Mouse (Mus musculus) MEL (cell line): ENCODE measurements around the gene Garnl3. TPM values are rescaled to one million over a fixed set of nuclear protein-coding genes. Genes with fewer than 3 reads are reported as not detected.

Source experiments
- DNase-seq: peaks from one replicate; pipeline ENCODE4 v3.0.0; 2011; ENCODE audit warnings: low read depth, low spot score
- H3K27ac ChIP-seq: 2 replicates; pipeline ENCODE4 v1.5.1; 2012; ENCODE audit warnings: low read depth, mild to moderate bottlenecking, control low read depth, low read length, moderate library complexity; ENCODE audit not compliant: control insufficient read depth
- H3K27me3 ChIP-seq, 2 experiments: fragments of 150-350 bp in 1 of 2; sonication (generic) in 1 of 2; 2 replicates each; pipeline ENCODE4 v1.6.1; 2012; ENCODE audit warnings: low read length in 2 of 2, mild to moderate bottlenecking in 2 of 2, improper control_type of control experiment in 1 of 2, moderate library complexity in 1 of 2; ENCODE audit not compliant: insufficient read depth in 2 of 2, control insufficient read depth in 1 of 2
- H3K36me3 ChIP-seq, 2 experiments: 2 replicates each; pipeline ENCODE4 v1.6.1; 2012 to 2014; ENCODE audit warnings: low read length in 2 of 2, improper control_type of control experiment in 1 of 2, inconsistent platforms in 1 of 2, mild to moderate bottlenecking in 1 of 2; ENCODE audit not compliant: insufficient read depth in 2 of 2, control insufficient read depth in 1 of 2
- H3K4me1 ChIP-seq, 2 experiments: fragments of 150-350 bp in 1 of 2; sonication (generic) in 1 of 2; 2 replicates each; pipeline ENCODE4 v1.6.1; 2012; ENCODE audit warnings: low read length in 2 of 2, improper control_type of control experiment in 1 of 2, mild to moderate bottlenecking in 1 of 2; ENCODE audit not compliant: insufficient read depth in 2 of 2, control insufficient read depth in 1 of 2
- H3K4me3 ChIP-seq, 2 experiments: fragments of 150-350 bp in 1 of 2; sonication (generic) in 1 of 2; 2 replicates each; pipeline ENCODE4 v1.5.1; 2012; ENCODE audit warnings: low read depth in 2 of 2, low read length in 2 of 2, mild to moderate bottlenecking in 2 of 2, moderate library complexity in 2 of 2, control low read depth in 1 of 2, improper control_type of control experiment in 1 of 2; ENCODE audit not compliant: control insufficient read depth in 1 of 2, insufficient read depth in 1 of 2
- H3K79me2 ChIP-seq: 2 replicates; pipeline ENCODE4 v1.6.1; 2012; ENCODE audit warnings: mild to moderate bottlenecking, low read length, moderate library complexity; ENCODE audit not compliant: control insufficient read depth, poor library complexity, insufficient read depth
- H3K9ac ChIP-seq: 2 replicates; pipeline ENCODE4 v1.6.1; 2012; ENCODE audit warnings: low read depth, mild to moderate bottlenecking, control low read depth, low read length, moderate library complexity; ENCODE audit not compliant: control insufficient read depth, poor library complexity, severe bottlenecking
- H3K9me3 ChIP-seq: fragments of 150-350 bp; sonication (generic); replicated peaks from 2 replicates; pipeline ENCODE4 v1.6.1; 2012; ENCODE audit warnings: mild to moderate bottlenecking, low read length, improper control_type of control experiment, moderate library complexity; ENCODE audit not compliant: insufficient read depth
- CHD2 ChIP-seq: IDR thresholded peaks from 2 replicates; pipeline ENCODE4 v1.6.1; 2011; ENCODE audit warnings: low read length, improper control_type of control experiment
- CTCF ChIP-seq, 3 experiments: IDR thresholded peaks in 2 of 3; conservative IDR thresholded peaks in 1 of 3; 2 replicates each; pipeline ENCODE4 v1.5.1; 2011 to 2012; ENCODE audit warnings: low read length in 3 of 3, low read depth in 2 of 3, mild to moderate bottlenecking in 2 of 3, improper control_type of control experiment in 1 of 3, inconsistent platforms in 1 of 3, mixed read lengths in 1 of 3, moderate library complexity in 1 of 3; ENCODE audit not compliant: control insufficient read depth in 1 of 3, insufficient read depth in 1 of 3, poor library complexity in 1 of 3, severe bottlenecking in 1 of 3
- GATA1 ChIP-seq: IDR thresholded peaks from 2 replicates; pipeline ENCODE4 v1.6.1; 2011; ENCODE audit warnings: low read depth, low read length, improper control_type of control experiment
- HCFC1 ChIP-seq: IDR thresholded peaks from 2 replicates; pipeline ENCODE4 v1.6.1; 2012; ENCODE audit warnings: low read depth, mild to moderate bottlenecking, inconsistent platforms, low read length, improper control_type of control experiment, moderate library complexity
- KAT2A ChIP-seq: conservative IDR thresholded peaks from 2 replicates; pipeline ENCODE4 v1.6.1; 2012; ENCODE audit warnings: low read depth, low read length, improper control_type of control experiment, inconsistent platforms
- MYB ChIP-seq: IDR thresholded peaks from 2 replicates; pipeline ENCODE4 v1.6.1; 2011; ENCODE audit warnings: mild to moderate bottlenecking, low read depth, low read length, improper control_type of control experiment
- MYC ChIP-seq: IDR thresholded peaks from 2 replicates; pipeline ENCODE4 v1.6.1; 2011; ENCODE audit warnings: low read depth, mild to moderate bottlenecking, low read length, improper control_type of control experiment, moderate library complexity
- NELFE ChIP-seq: IDR thresholded peaks from 2 replicates; pipeline ENCODE4 v1.6.1; 2011; ENCODE audit warnings: low read depth, low read length, improper control_type of control experiment
- NRF1 ChIP-seq: IDR thresholded peaks from 2 replicates; pipeline ENCODE4 v1.6.1; 2014; ENCODE audit warnings: low read depth, mild to moderate bottlenecking, inconsistent platforms, low read length, improper control_type of control experiment, moderate library complexity; ENCODE audit not compliant: poor library complexity, insufficient read depth, severe bottlenecking
- POLR2AphosphoS5 ChIP-seq: IDR thresholded peaks from 2 replicates; pipeline ENCODE4 v1.6.1; 2012; ENCODE audit warnings: low read depth, borderline replicate concordance, mild to moderate bottlenecking, inconsistent platforms, low read length, moderate library complexity, mixed read lengths
- RAD21 ChIP-seq: IDR thresholded peaks from 2 replicates; pipeline ENCODE4 v1.6.1; 2011; ENCODE audit warnings: mild to moderate bottlenecking, low read depth, low read length, improper control_type of control experiment
- TBP ChIP-seq: IDR thresholded peaks from 2 replicates; pipeline ENCODE4 v1.8.0; 2011; ENCODE audit warnings: low read depth, low read length, improper control_type of control experiment
- USF2 ChIP-seq, 2 experiments: IDR thresholded peaks; 2 replicates each; pipeline ENCODE4 v1.6.1; 2011 to 2012; ENCODE audit warnings: improper control_type of control experiment in 2 of 2, low read length in 2 of 2, borderline replicate concordance in 1 of 2, inconsistent platforms in 1 of 2, low read depth in 1 of 2, mild to moderate bottlenecking in 1 of 2; ENCODE audit not compliant: insufficient read depth in 1 of 2
- ZC3H11A ChIP-seq: IDR thresholded peaks from 2 replicates; pipeline ENCODE4 v1.6.1; 2012; ENCODE audit warnings: low read depth, mild to moderate bottlenecking, inconsistent platforms, low read length, improper control_type of control experiment
- ZNF384 ChIP-seq: IDR thresholded peaks from 2 replicates; pipeline ENCODE4 v1.6.1; 2012; ENCODE audit warnings: low read depth, mild to moderate bottlenecking, inconsistent platforms, low read length, improper control_type of control experiment
- polyA plus RNA-seq, 2 experiments: library from polyadenylated mRNA; stranded (reverse) in 1 of 2; unstranded in 1 of 2; fragments of >175 nt in 1 of 2; fragments of >200 nt in 1 of 2; gene quantifications; 2 replicates each; pipeline versions ENCODE4 v1.2.1 to v1.2.4; 2012; ENCODE audit warnings: low replicate concordance in 2 of 2, low read depth in 1 of 2; ENCODE audit not compliant: insufficient read length in 2 of 2, insufficient read depth in 1 of 2, missing spikeins in 1 of 2
- total RNA-seq: library from RNA; depleted of rRNA; stranded (reverse); fragments of 300-350 nt; gene quantifications from 2 replicates; pipeline ENCODE4 v1.2.3, GENCODE M21; 2012

The Garnl3 gene
- total and polyA plus RNA-seq, 3 experiments = 1.5 to 2.3 TPM; not detected in 1

DNA sequence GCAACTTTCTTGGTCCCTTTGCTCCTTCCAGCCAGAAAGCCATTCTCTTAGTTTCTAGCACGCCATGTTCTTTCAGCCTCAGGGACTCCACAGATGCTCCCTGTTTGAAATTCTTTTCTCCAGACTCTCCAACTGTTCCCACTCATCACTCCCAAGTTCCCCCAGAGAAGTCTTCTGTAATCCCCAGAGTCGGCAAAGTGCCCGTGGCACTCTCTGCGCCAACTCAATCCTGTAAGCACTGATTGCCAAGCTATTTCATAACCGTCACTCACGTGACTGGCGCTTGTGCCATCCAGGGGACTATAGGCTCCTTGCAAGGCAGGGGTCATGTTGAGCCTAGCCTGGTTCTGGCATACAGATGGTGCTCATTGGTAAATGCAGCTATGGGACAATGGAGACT lies 98.2 kb downstream of the Garnl3 start:
- Histone ChIP-seq H3K9ac (no peak overlapping the region), H3K27me3 (no peaks in the 10 kb centered on the region), H3K4me1 (no peaks in the 10 kb centered on the region), H3K9me3 (no peaks in the 10 kb centered on the region), H3K36me3 (peaks cover 0 to 2% of the 10 kb centered on the region in 2 experiments; a peak in 1 of 4 replicates), H3K79me2 (no peaks in the 10 kb centered on the region), H3K27ac (no peak overlapping the region), H3K4me3 (no peak overlapping the region)
- no peak for TF ChIP-seq NRF1
- TF ChIP-seq KAT2A = no peak
- no peak for TF ChIP-seq POLR2AphosphoS5
- TF ChIP-seq ZC3H11A = no peak
- no peak for TF ChIP-seq CTCF (IDR thresholded peaks at IDR 0.05 in 2 of 3, conservative IDR thresholded peaks at IDR 0.05 in 1 of 3; ENCODE audit: control insufficient read depth in 1 of 3, insufficient read depth in 1 of 3, low read depth in 2 of 3, low read length in 3 of 3, poor library complexity in 1 of 3, severe bottlenecking in 1 of 3)
- TF ChIP-seq RAD21 = no peak
- TF ChIP-seq GATA1 = no peak
- DNase-seq = no peak

DNA sequence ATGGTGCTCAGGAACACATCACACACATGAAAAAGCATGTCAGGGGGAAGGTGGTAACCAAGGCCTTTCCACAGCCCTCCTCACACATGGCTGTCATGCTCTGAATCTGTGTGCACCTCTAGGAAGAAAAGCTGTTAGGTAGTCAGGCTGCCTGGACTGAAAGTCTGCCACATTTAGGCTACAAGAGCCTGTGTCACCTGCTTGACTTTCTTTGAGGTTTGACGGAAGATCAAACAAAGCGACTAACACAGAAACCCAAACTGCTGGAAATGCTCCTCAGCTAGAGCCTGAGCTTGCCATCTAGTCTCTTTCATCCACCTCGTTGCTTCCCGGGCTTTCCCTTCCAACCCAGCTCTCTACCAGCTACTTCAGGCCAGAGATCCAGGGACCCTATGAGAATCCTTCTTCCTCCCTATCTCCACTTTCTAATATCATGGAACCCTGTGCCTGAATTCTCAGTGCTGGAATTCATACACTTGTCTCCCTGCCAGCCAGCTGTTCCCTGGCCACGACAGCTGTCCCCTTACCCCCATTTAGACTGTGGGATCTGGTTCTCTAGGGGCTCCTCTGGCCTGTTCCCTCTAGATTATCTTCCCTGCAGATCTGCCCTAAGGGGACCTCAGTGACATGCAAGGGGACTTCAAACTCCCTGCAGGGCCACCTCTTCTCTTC lies 98.9 kb downstream of the Garnl3 start:
- H3K27ac ChIP-seq = no peak overlapping the region
- H3K79me2 ChIP-seq = no peaks in the 10 kb centered on the region
- peaks cover 0 to 2% of the 10 kb centered on the region in 2 experiments; a peak in 1 of 4 replicates for H3K36me3 ChIP-seq
- H3K4me3 ChIP-seq = no peak overlapping the region
- no peaks in the 10 kb centered on the region for H3K9me3 ChIP-seq
- no peaks in the 10 kb centered on the region for H3K27me3 ChIP-seq
- TF ChIP-seq USF2 (IDR thresholded peaks at IDR 0.05; ENCODE audit: borderline replicate concordance in 1 of 2, insufficient read depth in 1 of 2, low read depth in 1 of 2, low read length in 2 of 2) (no peak), NELFE (no peak), TBP (no peak), MYB (no peak), CTCF (IDR thresholded peaks at IDR 0.05 in 2 of 3, conservative IDR thresholded peaks at IDR 0.05 in 1 of 3; ENCODE audit: control insufficient read depth in 1 of 3, insufficient read depth in 1 of 3, low read depth in 2 of 3, low read length in 3 of 3, poor library complexity in 1 of 3, severe bottlenecking in 1 of 3) (no peak)
- TF ChIP-seq, all 39 proteins: peak for 0
- H3K4me1 ChIP-seq = no peaks in the 10 kb centered on the region
- H3K9ac ChIP-seq = no peak overlapping the region
- no peak for DNase-seq

DNA sequence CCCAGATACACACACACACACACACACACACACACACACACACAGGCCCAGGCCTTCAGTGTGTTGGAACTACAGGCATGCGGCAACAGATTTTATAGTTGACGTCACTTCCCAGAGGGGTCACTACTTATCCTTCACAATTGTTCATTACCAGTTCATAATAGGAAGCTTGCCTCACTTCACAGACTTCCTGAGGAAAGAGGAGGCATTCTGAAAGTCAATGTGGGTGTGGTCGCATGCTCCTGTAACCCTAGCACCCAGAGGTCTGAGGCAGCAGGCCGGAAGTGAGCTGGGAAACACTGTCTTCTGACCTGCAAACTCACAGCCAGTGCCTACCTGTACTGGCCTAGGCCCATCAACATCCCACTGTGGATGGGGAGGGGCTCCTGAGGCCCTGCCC lies 106.4 kb downstream of the Garnl3 start:
- Histone ChIP-seq H3K4me1 (no peaks in the 10 kb centered on the region), H3K9me3 (no peaks in the 10 kb centered on the region), H3K79me2 (no peaks in the 10 kb centered on the region), H3K36me3 (no peaks in the 10 kb centered on the region), H3K9ac (no peak overlapping the region), H3K27ac (no peak overlapping the region), H3K4me3 (no peak overlapping the region), H3K27me3 (no peaks in the 10 kb centered on the region)
- TF ChIP-seq POLR2AphosphoS5 = no peak
- no peak for TF ChIP-seq MYC
- no peak for TF ChIP-seq HCFC1
- no peak for TF ChIP-seq USF2 (IDR thresholded peaks at IDR 0.05; ENCODE audit: borderline replicate concordance in 1 of 2, insufficient read depth in 1 of 2, low read depth in 1 of 2, low read length in 2 of 2)
- TF ChIP-seq CHD2 = no peak
- no peak for TF ChIP-seq ZNF384
- DNase-seq = no peak
